In the genomic region with DNA sequence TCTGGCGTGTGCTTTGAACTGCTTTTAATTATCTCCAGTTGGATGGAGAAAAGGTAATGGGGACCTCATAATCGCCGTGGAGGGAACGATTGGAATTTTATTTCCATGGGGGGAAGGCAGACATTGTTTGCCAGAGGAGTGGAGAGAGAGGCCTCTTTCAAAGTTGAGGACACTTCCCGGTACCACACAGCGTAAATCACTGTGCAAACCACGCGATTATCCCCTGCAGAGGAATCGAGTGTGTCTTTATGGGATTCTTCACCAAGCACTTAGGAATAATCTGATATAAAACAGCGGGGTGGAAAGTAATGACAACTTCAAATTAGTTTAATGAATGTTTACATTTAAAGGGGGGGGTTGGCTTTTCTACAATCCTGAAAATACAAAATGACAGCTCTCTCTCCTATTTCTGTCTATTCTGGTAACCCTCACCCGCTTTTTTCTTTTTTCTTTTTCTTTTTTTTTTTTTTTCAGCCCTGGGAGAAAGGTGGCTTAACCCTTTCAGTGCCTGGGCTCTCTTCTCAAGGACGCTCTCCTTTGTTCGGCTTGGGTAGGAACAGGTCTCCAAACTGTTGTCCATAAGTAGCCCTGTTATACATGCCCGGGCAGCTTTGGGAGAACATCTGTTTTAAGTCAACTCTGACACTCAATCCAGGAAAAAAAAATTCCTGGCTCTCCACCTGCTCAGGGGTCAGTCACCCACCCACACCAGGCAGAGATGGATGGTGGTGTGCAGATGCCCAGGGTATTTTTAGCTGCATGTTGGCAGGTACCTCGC, we compare ENCODE assay signal across 18 mouse cellular contexts.
A peak's percentile ranks its signal among the peaks of the same experiment; 100 is the strongest.
DNase-seq lines count a peak whose midpoint lies in the region; ATAC-seq and TF ChIP-seq lines count a peak whose summit lies in the region.
"Had no signal": no experiment of that assay in that cellular context is flagged by ENCODE, and none has a peak within 500 bp of the region (broad histone marks: within the 10 kb centered on the region; RNA-seq: fewer than 3 reads in every experiment).

No protein-coding gene starts in this region.

- no peak for TF ChIP-seq CTCF in brain, embryonic 14.5 days (IDR thresholded peaks at IDR 0.05; ENCODE audit: borderline replicate concordance, extremely low read depth, insufficient read depth, insufficient read length)

- no peaks in the 10 kb centered on the region for H3K9me3 ChIP-seq in kidney, embryonic 15.5 days (replicated peaks)
- H3K9me3 ChIP-seq in limb, embryonic 11.5 days (ENCODE audit: control insufficient read depth, low read length) = no peaks in the 10 kb centered on the region
- H3K9me3 ChIP-seq: heart, embryonic 13.5 days had no signal

- peaks cover 15% of the 10 kb centered on the region; the same call in 1 of the 2 replicates for H3K27me3 ChIP-seq in kidney, embryonic 15.5 days
- H3K27me3 ChIP-seq in limb, embryonic 11.5 days (ENCODE audit: control insufficient read depth, insufficient read depth, low read length) = no peaks in the 10 kb centered on the region

- no peak for ATAC-seq in kidney, embryonic 15.5 days (replicated peaks; ENCODE audit: low FRiP score)
- ATAC-seq in limb, embryonic 11.5 days (ENCODE audit: insufficient number of reproducible peaks, low FRiP score, low TSS enrichment, low read depth) = no peak
- ATAC-seq: inflammation-experienced regulatory T-cells, adult 6 months had no signal

- TF ChIP-seq POLR2A in brain, embryonic 14.5 days (IDR thresholded peaks at IDR 0.05; ENCODE audit: borderline replicate concordance, extremely low read depth, insufficient read depth, insufficient read length, poor library complexity, severe bottlenecking) = no peak

- intact Hi-C loops in left cerebral cortex, postnatal 25 days (cut with DNase I) = no loop called here

- no peak overlapping the region for H3K4me3 ChIP-seq in kidney, embryonic 15.5 days (replicated peaks)
- no peak overlapping the region for H3K4me3 ChIP-seq in limb, embryonic 11.5 days (ENCODE audit: low read depth, low read length)
- H3K4me3 ChIP-seq: heart, embryonic 13.5 days had no signal

- H3K9ac ChIP-seq in kidney, embryonic 15.5 days = no peak overlapping the region
- no peak overlapping the region for H3K9ac ChIP-seq in limb, embryonic 11.5 days (ENCODE audit: low read length)
- H3K9ac ChIP-seq: heart, embryonic 13.5 days; liver, embryonic 14.5 days had no signal

- H3K4me2 ChIP-seq in kidney, embryonic 15.5 days = peak overlapping the region; percentile 27; the same call in 1 of the 2 replicates
- peak overlapping the region; percentile 17; the same call in 1 of the 2 replicates for H3K4me2 ChIP-seq in limb, embryonic 11.5 days (ENCODE audit: low read depth, severe bottlenecking)
- H3K4me2 ChIP-seq: heart, embryonic 13.5 days had no signal

- WGBS in kidney, embryonic 15.5 days = 29% methylated on average over 15 of the region's 15 CpGs
- 15% methylated on average over 15 of the region's 15 CpGs for WGBS in limb, embryonic 11.5 days

- DNase-seq in kidney, postnatal 14 days = no peak
- peak; percentile 47 for DNase-seq in brain, embryonic 14.5 days (ENCODE audit: low read depth)
- DNase-seq in embryo, embryonic 11.5 days (ENCODE audit: low read depth, low spot score) = peak; percentile 24
- DNase-seq in limb, embryonic 11.5 days (ENCODE audit: low spot score) = no peak
- no peak for DNase-seq in right cerebral cortex, postnatal 10 days (ENCODE audit: low spot score in 2 of 2)
- DNase-seq in left cerebral cortex, postnatal 25 days (ENCODE audit: low spot score in 2 of 2) = no peak
- DNase-seq in urinary bladder, adult 2 months (ENCODE audit: low spot score) = no peak
- DNase-seq: adrenal gland, postnatal 25 days; cerebellum, adult 9-11 months; heart, postnatal 4 days; kidney, postnatal 10 days; lung, postnatal 10 days; spleen, adult 18-20 months; thymus, postnatal 25 days had no signal

- no peaks in the 10 kb centered on the region for H3K36me3 ChIP-seq in kidney, embryonic 15.5 days
- H3K36me3 ChIP-seq in limb, embryonic 11.5 days (ENCODE audit: control insufficient read depth, insufficient read depth, low read length) = no peaks in the 10 kb centered on the region
- H3K36me3 ChIP-seq: heart, embryonic 13.5 days had no signal

- H3K4me1 ChIP-seq in kidney, embryonic 15.5 days = peaks cover 14% of the 10 kb centered on the region
- H3K4me1 ChIP-seq in limb, embryonic 11.5 days (ENCODE audit: control insufficient read depth, insufficient read depth, low read length) = peaks cover 16% of the 10 kb centered on the region

- no peak overlapping the region for H3K27ac ChIP-seq in kidney, embryonic 15.5 days
- H3K27ac ChIP-seq in limb, embryonic 11.5 days (replicated peaks; ENCODE audit: low read depth, low read length) = no peak overlapping the region; the same call in 1 of the 2 replicates
- H3K27ac ChIP-seq: heart, embryonic 13.5 days; liver, embryonic 14.5 days had no signal

Comparison
In these comparisons a context has a peak if more than half of its experiments do, and no peak if none do; other contexts are left out.
1. DNase-seq: peak in brain, embryonic 14.5 days (single experiment) and embryo, embryonic 11.5 days (single experiment); none in kidney, postnatal 14 days (single experiment), limb, embryonic 11.5 days (single experiment), right cerebral cortex, postnatal 10 days (0 of 2), left cerebral cortex, postnatal 25 days (0 of 2) and urinary bladder, adult 2 months (single experiment).